Mouse (Mus musculus) lung, embryonic 16.5 days (tissue): ENCODE measurements around the gene Dnah7b. TPM values are rescaled to one million over a fixed set of nuclear protein-coding genes. Genes with fewer than 3 reads are reported as not detected.
A peak's percentile ranks its signal among the peaks of the same experiment; 100 is the strongest.
"Not testable (repeated sequence)": the region's sequence is repeated elsewhere in the genome, so short reads cannot be mapped to it uniquely, and the experiment has no call there.

ENCODE experiments used
- ATAC-seq: fragments of 200-750 bp; cut with Nextera tagmentation; 2 replicates; pipeline ENCODE4 v1.8.0; 2017; ENCODE audit warnings: low read depth, mild to moderate bottlenecking, moderate library complexity
- H3K27ac ChIP-seq: fragments of 300-500 bp; sonication (generic); 2 replicates; pipeline ENCODE4 v1.5.1; 2014; ENCODE audit warnings: mild to moderate bottlenecking, control low read depth, low read length
- H3K27me3 ChIP-seq: fragments of 300-500 bp; sonication (generic); 2 replicates; pipeline ENCODE4 v1.6.1; 2014; ENCODE audit warnings: low read depth, low read length, mixed read lengths; ENCODE audit not compliant: control insufficient read depth, insufficient read depth
- H3K36me3 ChIP-seq: fragments of 300-500 bp; sonication (generic); 2 replicates; pipeline ENCODE4 v1.6.1; 2014; ENCODE audit warnings: low read length; ENCODE audit not compliant: control insufficient read depth, insufficient read depth
- H3K4me1 ChIP-seq: fragments of 300-500 bp; sonication (generic); replicated peaks from 2 replicates; pipeline ENCODE4 v1.6.1; 2014; ENCODE audit warnings: low read length, mixed read lengths; ENCODE audit not compliant: control insufficient read depth, insufficient read depth
- H3K4me2 ChIP-seq: fragments of 300-500 bp; sonication (generic); 2 replicates; pipeline ENCODE4 v1.6.1; 2014; ENCODE audit warnings: low read depth, low read length, control low read depth
- H3K4me3 ChIP-seq: fragments of 300-500 bp; sonication (generic); 2 replicates; pipeline ENCODE4 v1.5.1; 2014; ENCODE audit warnings: mild to moderate bottlenecking, low read length, control low read depth
- H3K9ac ChIP-seq: fragments of 300-500 bp; sonication (generic); 2 replicates; pipeline ENCODE4 v1.6.1; 2014; ENCODE audit warnings: low read length, control low read depth
- H3K9me3 ChIP-seq: fragments of 300-500 bp; sonication (generic); 2 replicates; pipeline ENCODE4 v1.6.1; 2016; ENCODE audit warnings: low read length; ENCODE audit not compliant: control insufficient read depth
- WGBS: fragments of 180-500 bp; shearing (Covaris S2); extraction: QIAGEN DNeasy Blood & Tissue Kit; methylation state at CpG from one replicate; pipeline ENCODE4 v1.1.7; 2014; 5-methylcytosine and 5-hydroxymethylcytosine counted together
- polyA plus RNA-seq: library from polyadenylated mRNA; unstranded; fragments of >200 nt; fragmentation: Nextera tagmentation; extraction: Ambion mirVana; gene quantifications from 2 replicates; pipeline ENCODE4 v1.2.1, GENCODE M21; 2015

The Dnah7b gene
- polyA plus RNA-seq, 1 experiment from 2014 or later: 1.7 TPM

- not testable (repeated sequence) for H3K27ac ChIP-seq, H3K4me3 ChIP-seq, H3K27me3 ChIP-seq, H3K36me3 ChIP-seq, ATAC-seq, H3K9me3 ChIP-seq, H3K9ac ChIP-seq, H3K4me2 ChIP-seq, H3K4me1 ChIP-seq
- 23% methylated on average over 3 of the region's 3 CpGs for WGBS
These were observed 350.8 kb downstream of the Dnah7b start for GRCm38 (mm10) chr1:46416946-46417345.

GRCm38 (mm10) chr1:46418966-46419365 lies 352.9 kb downstream of the Dnah7b start:
- H3K4me3 ChIP-seq, H3K36me3 ChIP-seq, H3K27me3 ChIP-seq, H3K9ac ChIP-seq, H3K27ac ChIP-seq, H3K9me3 ChIP-seq, H3K4me2 ChIP-seq, H3K4me1 ChIP-seq: not testable (repeated sequence)
- 38% methylated on average over 3 of the region's 4 CpGs for WGBS
- ATAC-seq: peak; percentile 28; the same call in 1 of the 2 replicates

Other genes with a start within 250 kb of the Dnah7b start
- gene Gm5269, start 176.0 kb upstream of the Dnah7b start, polyA plus RNA-seq: not detected in 2 replicates
- gene Slc40a1, start 139.8 kb upstream of the Dnah7b start, polyA plus RNA-seq: 41.3 and 42.8 TPM in 2 replicates